Mouse (Mus musculus) neural tube, embryonic 13.5 days (tissue): ENCODE measurements at regions not wholly inside any gene's neighbourhood (a gene's known extent, or its start where the extent isn't known, plus 50 kb on each side); places are given as distances from the start of the nearest gene placed in this dataset.

ENCODE experiments used
- ATAC-seq: fragments of 200-750 bp; cut with Nextera tagmentation; 2 replicates; pipeline ENCODE4 v1.8.0; 2017; ENCODE audit warnings: low read depth, mild to moderate bottlenecking, moderate TSS enrichment, moderate library complexity
- H3K27ac ChIP-seq: fragments of 300-500 bp; sonication (generic); replicated peaks from 2 replicates; pipeline ENCODE4 v1.5.1; 2015; ENCODE audit warnings: moderate library complexity, mild to moderate bottlenecking, inconsistent platforms
- H3K27me3 ChIP-seq: fragments of 300-500 bp; sonication (generic); 2 replicates; pipeline ENCODE4 v1.6.1; 2015; ENCODE audit warnings: mild to moderate bottlenecking, inconsistent platforms
- H3K36me3 ChIP-seq: fragments of 300-500 bp; sonication (generic); 2 replicates; pipeline ENCODE4 v1.6.1; 2015; ENCODE audit warnings: mild to moderate bottlenecking, inconsistent platforms
- H3K4me1 ChIP-seq: fragments of 300-500 bp; sonication (generic); replicated peaks from 2 replicates; pipeline ENCODE4 v1.6.1; 2015; ENCODE audit warnings: inconsistent platforms
- H3K4me2 ChIP-seq: fragments of 300-500 bp; sonication (generic); 2 replicates; pipeline ENCODE4 v1.6.1; 2015; ENCODE audit warnings: inconsistent platforms, mild to moderate bottlenecking, moderate library complexity
- H3K4me3 ChIP-seq: fragments of 300-500 bp; sonication (generic); 2 replicates; pipeline ENCODE4 v1.5.1; 2015; ENCODE audit warnings: mild to moderate bottlenecking, inconsistent platforms
- H3K9ac ChIP-seq: fragments of 300-500 bp; sonication (generic); 2 replicates; pipeline ENCODE4 v1.6.1; 2015; ENCODE audit warnings: moderate library complexity, mild to moderate bottlenecking, inconsistent platforms
- H3K9me3 ChIP-seq: fragments of 300-500 bp; sonication (generic); 2 replicates; pipeline ENCODE4 v1.6.1; 2016; ENCODE audit warnings: inconsistent platforms
- WGBS: fragments of 180-500 bp; shearing (Covaris S2); methylation state at CpG from one replicate; pipeline ENCODE4 v1.1.7; 2015; 5-methylcytosine and 5-hydroxymethylcytosine counted together

- H3K4me2 ChIP-seq: no peak overlapping the region
- no peaks in the 10 kb centered on the region for H3K36me3 ChIP-seq
- H3K27ac ChIP-seq: 0 out of 2 replicates have a peak overlapping the region, but pooled peaks have one; percentile 25
- H3K4me1 ChIP-seq: no peaks in the 10 kb centered on the region
- 64% methylated on average over 8 of the region's 8 CpGs for WGBS
- no peak overlapping the region for H3K9ac ChIP-seq
- ATAC-seq: no peak
- H3K9me3 ChIP-seq: no peaks in the 10 kb centered on the region
- no peak overlapping the region for H3K4me3 ChIP-seq
- no peaks in the 10 kb centered on the region for H3K27me3 ChIP-seq
Measured at GRCm38 (mm10) chr7:72711193-72712131, 405.1 kb upstream of the Mctp2 start.

- H3K9ac ChIP-seq: no peak overlapping the region
- no peaks in the 10 kb centered on the region for H3K27me3 ChIP-seq
- H3K36me3 ChIP-seq: no peaks in the 10 kb centered on the region
- no peak for ATAC-seq
- no peak overlapping the region for H3K4me2 ChIP-seq
- 59% methylated on average over 5 of the region's 5 CpGs for WGBS
- no peaks in the 10 kb centered on the region for H3K4me1 ChIP-seq
- no peaks in the 10 kb centered on the region for H3K9me3 ChIP-seq
- H3K27ac ChIP-seq: no peak overlapping the region
- H3K4me3 ChIP-seq: no peak overlapping the region
Measured at GRCm38 (mm10) chr7:72715401-72715800, 409.0 kb upstream of the Mctp2 start.

DNA sequence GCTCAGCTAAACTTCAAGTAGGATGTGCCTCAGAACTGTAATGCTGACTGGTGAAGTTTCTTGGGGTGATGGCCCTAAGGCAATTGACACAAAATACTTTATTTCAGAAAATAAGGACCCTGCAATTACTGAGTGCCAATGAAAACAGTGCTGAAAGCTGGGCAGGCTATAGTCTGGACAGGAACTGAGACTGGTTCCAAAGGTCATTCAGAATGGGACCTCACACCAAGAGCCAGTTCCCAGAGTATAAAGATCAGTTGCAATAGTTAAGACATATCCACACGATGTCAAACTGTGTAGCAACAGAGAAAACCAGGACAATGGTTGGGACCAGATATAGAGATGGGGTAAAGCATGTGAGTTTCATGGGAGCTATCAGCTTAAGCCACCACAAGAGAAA is 409.6 kb upstream of the Mctp2 start:
- Histone ChIP-seq H3K4me2 (no peak overlapping the region), H3K27me3 (no peaks in the 10 kb centered on the region), H3K9ac (no peak overlapping the region), H3K4me1 (no peaks in the 10 kb centered on the region), H3K36me3 (no peaks in the 10 kb centered on the region), H3K4me3 (no peak overlapping the region), H3K9me3 (no peaks in the 10 kb centered on the region), H3K27ac (no peak overlapping the region)
- 51% methylated on average over 1 of the region's 1 CpGs for WGBS
- ATAC-seq: no peak

DNA sequence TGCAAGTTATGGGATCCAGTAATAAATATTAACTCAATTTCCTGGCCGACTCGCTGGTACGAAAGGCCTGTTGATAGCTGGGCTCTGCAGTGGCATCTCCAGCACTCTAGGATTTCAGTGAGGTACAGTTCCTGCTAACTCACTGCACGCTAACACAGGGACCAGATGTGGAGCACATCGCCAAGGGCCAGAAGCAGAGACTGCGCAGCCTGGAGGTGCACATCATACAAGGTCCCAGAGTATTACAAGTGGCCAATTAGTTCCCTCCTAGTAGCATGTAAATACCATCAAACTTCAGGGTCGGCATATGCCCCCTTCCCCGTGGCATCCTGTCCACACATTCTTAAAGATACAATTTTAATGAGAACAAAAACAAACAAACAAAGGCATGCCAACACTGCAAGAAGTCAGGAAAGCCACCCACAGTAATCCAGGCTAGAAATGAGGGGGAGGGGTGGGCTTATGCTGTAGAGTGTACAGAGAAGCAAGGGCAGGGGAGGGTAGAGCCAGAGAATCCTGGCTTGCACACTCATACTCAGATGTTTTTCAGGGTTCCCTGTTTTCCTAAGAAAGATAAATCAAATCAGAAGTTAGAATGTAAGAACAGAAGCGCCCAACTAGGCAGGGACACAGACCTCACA is 419.9 kb upstream of the Mctp2 start:
- H3K27me3 ChIP-seq: no peaks in the 10 kb centered on the region; the same call in 1 of the 2 replicates
- ATAC-seq: no peak
- WGBS: 81% methylated on average over 9 of the region's 9 CpGs
- no peak overlapping the region for H3K4me2 ChIP-seq
- no peaks in the 10 kb centered on the region for H3K36me3 ChIP-seq
- peaks cover 3% of the 10 kb centered on the region; the same call in 1 of the 2 replicates for H3K4me1 ChIP-seq
- H3K9ac ChIP-seq: no peak overlapping the region
- H3K9me3 ChIP-seq: no peaks in the 10 kb centered on the region
- no peak overlapping the region for H3K4me3 ChIP-seq
- H3K27ac ChIP-seq: no peak overlapping the region

DNA sequence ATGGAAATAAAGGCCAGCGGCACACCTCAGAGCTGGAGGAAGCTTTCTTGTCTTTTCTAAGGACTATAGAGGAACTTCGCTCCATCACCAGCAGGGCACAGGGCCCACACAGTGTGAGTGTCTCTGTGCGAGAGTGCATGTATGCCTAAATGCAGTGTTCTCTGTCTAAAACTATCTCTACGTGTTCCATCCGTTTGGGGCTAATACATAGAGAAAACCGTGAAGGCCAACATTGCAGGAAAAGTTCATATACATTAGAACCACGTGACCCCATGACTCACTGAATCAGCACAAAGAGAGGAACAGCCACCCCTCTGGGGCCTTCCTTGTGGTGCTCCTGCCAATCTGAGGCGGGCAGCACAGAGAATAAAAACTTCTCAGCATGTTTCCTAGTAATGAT is 431.4 kb upstream of the Mctp2 start:
- no peak overlapping the region for H3K4me2 ChIP-seq
- ATAC-seq: peak; percentile 73
- H3K36me3 ChIP-seq: no peaks in the 10 kb centered on the region
- peaks cover 29% of the 10 kb centered on the region for H3K4me1 ChIP-seq
- WGBS: 37% methylated on average over 8 of the region's 8 CpGs
- no peak overlapping the region for H3K9ac ChIP-seq
- H3K27me3 ChIP-seq: no peaks in the 10 kb centered on the region
- peak overlapping the region; percentile 59 for H3K27ac ChIP-seq
- H3K4me3 ChIP-seq: no peak overlapping the region
- H3K9me3 ChIP-seq: no peaks in the 10 kb centered on the region

GRCm38 (mm10) chr7:72738324-72738944 is 432.0 kb upstream of the Mctp2 start:
- Histone ChIP-seq H3K9me3 (no peaks in the 10 kb centered on the region), H3K9ac (0 out of 2 replicates have a peak overlapping the region, but pooled peaks have one; percentile 17), H3K4me3 (no peak overlapping the region), H3K4me1 (peaks cover 29% of the 10 kb centered on the region), H3K27me3 (no peaks in the 10 kb centered on the region), H3K27ac (peak overlapping the region; percentile 59), H3K4me2 (no peak overlapping the region), H3K36me3 (no peaks in the 10 kb centered on the region)
- peak; percentile 92 for ATAC-seq
- WGBS: 17% methylated on average over 13 of the region's 13 CpGs

DNA sequence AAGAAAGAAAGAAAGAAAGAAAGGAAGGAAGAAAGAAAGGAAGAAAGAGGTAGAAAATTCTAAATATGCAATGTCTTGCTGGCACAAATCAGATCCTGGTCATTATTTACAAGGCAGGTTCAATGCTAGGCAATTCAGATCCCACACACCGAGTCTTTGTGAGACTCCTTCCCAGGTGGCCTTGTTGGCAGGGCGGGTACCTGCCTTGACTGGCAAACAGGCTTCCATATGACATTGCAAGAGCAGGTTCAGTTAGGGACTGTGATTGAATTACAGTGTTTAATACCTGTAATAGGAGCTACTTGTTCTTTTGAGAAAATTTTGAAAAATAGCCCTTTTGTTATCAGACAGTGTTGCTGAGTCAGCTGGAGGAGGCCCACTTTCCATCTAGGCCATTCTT is 436.0 kb upstream of the Mctp2 start:
- H3K9me3 ChIP-seq: no peaks in the 10 kb centered on the region
- no peak for ATAC-seq
- no peak overlapping the region for H3K4me3 ChIP-seq
- H3K9ac ChIP-seq: no peak overlapping the region
- no peak overlapping the region for H3K4me2 ChIP-seq
- no peak overlapping the region for H3K27ac ChIP-seq
- peaks cover 20% of the 10 kb centered on the region for H3K4me1 ChIP-seq
- 72% methylated on average over 2 of the region's 2 CpGs for WGBS
- no peaks in the 10 kb centered on the region for H3K27me3 ChIP-seq
- no peaks in the 10 kb centered on the region for H3K36me3 ChIP-seq

DNA sequence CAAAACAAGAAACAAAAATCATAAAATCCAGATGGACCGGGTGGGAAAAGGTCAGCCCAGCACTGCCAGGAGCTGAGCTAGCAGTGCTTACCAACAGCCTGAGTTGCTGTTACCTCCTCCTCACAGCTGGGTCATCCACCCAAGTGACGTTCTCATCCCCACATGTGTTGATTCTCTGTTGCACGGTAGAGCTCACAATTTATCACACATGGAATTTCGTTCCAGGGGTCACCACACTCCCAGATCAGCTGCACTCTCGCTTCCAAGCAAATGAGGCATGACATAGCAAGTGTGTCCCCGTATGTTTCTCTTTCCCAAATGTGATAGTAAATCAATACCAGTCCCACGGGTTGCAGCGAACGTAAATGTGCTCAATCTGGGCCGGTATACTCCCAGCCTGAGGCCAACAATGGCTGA is 445.1 kb upstream of the Mctp2 start:
- Histone ChIP-seq H3K4me2 (no peak overlapping the region), H3K4me3 (no peak overlapping the region), H3K9ac (no peak overlapping the region), H3K27ac (peak overlapping the region; percentile 52), H3K36me3 (no peaks in the 10 kb centered on the region), H3K9me3 (no peaks in the 10 kb centered on the region), H3K27me3 (no peaks in the 10 kb centered on the region), H3K4me1 (peaks cover 28% of the 10 kb centered on the region)
- WGBS: 14% methylated on average over 10 of the region's 10 CpGs
- peak; percentile 88 for ATAC-seq

DNA sequence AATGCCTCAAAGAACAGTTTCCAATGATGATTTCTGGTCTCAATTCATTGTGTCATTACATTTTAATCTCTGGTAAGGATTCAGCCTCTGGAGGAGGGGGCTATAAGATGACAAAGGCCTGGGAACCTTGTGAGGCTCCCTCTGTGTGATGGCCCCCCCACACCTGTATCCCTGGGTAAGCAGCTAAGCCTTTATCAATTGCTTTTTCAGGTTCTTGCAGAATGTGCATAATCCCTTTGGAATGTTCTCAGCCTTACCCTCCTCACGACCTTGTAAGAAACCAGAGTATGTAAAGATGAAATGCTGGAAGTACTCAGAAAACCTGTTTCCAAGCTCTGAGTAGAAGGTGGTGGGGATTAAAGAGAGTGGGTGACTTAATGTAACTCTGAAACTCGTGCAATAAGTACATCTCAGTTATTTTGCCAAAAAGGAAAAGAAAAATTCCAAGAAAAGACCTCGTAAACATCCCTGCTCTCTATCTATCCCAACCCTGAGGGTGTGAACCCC is 446.7 kb upstream of the Mctp2 start:
- no peaks in the 10 kb centered on the region for H3K36me3 ChIP-seq
- no peaks in the 10 kb centered on the region for H3K27me3 ChIP-seq
- H3K9me3 ChIP-seq: no peaks in the 10 kb centered on the region
- no peak for ATAC-seq
- no peak overlapping the region for H3K4me3 ChIP-seq
- peaks cover 28% of the 10 kb centered on the region for H3K4me1 ChIP-seq
- H3K4me2 ChIP-seq: no peak overlapping the region
- H3K9ac ChIP-seq: no peak overlapping the region
- H3K27ac ChIP-seq: no peak overlapping the region
- 79% methylated on average over 3 of the region's 3 CpGs for WGBS

DNA sequence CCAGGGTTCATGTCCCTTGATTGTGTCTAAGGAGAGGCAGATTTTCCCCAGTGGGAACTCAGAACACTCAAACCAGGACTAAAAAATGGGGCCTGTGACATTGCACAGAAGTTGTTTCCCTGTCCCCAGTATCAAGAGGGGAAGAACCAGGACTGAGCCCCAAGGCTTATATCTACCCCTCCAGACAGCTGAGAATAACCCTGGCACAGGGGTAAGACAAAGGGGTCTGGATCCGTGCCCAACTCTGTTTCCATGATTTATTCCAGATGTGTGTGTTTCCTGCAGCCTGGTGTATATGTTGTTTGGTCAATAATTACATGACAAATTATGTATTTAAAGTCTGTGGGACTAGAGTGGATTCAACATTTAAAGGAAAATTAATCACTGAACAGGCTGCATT is 456.3 kb upstream of the Mctp2 start:
- H3K9ac ChIP-seq: no peak overlapping the region
- H3K4me3 ChIP-seq: no peak overlapping the region
- H3K9me3 ChIP-seq: no peaks in the 10 kb centered on the region
- no peaks in the 10 kb centered on the region for H3K27me3 ChIP-seq
- no peaks in the 10 kb centered on the region for H3K36me3 ChIP-seq
- no peak overlapping the region for H3K4me2 ChIP-seq
- ATAC-seq: no peak
- H3K27ac ChIP-seq: no peak overlapping the region
- 51% methylated on average over 1 of the region's 1 CpGs for WGBS
- H3K4me1 ChIP-seq: no peaks in the 10 kb centered on the region; the same call in 1 of the 2 replicates

DNA sequence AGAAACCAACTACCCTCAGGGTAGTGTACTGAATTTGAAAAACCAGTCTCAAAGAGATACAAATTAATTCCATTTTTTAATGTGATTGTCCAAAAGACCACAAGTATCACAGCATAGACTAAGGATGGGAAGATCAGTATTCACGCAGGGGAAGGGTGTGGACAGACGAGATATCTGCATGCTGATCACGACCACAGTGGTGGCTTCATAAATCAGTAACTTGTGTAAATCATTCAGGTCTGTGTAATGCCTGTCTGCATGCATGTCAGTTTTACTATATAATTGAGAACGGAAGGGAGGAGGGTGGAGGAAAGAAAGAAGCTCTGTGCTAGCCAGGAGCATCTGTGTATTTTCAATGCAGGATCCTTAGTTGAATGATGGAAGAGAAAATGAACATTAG is 462.3 kb upstream of the Mctp2 start:
- Histone ChIP-seq H3K4me1 (peaks cover 11% of the 10 kb centered on the region), H3K9ac (no peak overlapping the region), H3K27ac (no peak overlapping the region), H3K4me3 (no peak overlapping the region), H3K36me3 (no peaks in the 10 kb centered on the region), H3K27me3 (no peaks in the 10 kb centered on the region), H3K9me3 (no peaks in the 10 kb centered on the region), H3K4me2 (no peak overlapping the region)
- ATAC-seq: peak; percentile 56; the same call in 1 of the 2 replicates
- WGBS: 23% methylated on average over 4 of the region's 4 CpGs
